Mouse (Mus musculus): ENCODE results near the gene Dusp22. TPM values are rescaled to one million over a fixed set of nuclear protein-coding genes. Genes with fewer than 3 reads are reported as not detected.

The Dusp22 gene
- 4.8 and 8.9 TPM in 2 replicates for polyA plus RNA-seq (2011; ENCODE audit: insufficient read depth, insufficient read length, low replicate concordance, missing spikeins)

DNA sequence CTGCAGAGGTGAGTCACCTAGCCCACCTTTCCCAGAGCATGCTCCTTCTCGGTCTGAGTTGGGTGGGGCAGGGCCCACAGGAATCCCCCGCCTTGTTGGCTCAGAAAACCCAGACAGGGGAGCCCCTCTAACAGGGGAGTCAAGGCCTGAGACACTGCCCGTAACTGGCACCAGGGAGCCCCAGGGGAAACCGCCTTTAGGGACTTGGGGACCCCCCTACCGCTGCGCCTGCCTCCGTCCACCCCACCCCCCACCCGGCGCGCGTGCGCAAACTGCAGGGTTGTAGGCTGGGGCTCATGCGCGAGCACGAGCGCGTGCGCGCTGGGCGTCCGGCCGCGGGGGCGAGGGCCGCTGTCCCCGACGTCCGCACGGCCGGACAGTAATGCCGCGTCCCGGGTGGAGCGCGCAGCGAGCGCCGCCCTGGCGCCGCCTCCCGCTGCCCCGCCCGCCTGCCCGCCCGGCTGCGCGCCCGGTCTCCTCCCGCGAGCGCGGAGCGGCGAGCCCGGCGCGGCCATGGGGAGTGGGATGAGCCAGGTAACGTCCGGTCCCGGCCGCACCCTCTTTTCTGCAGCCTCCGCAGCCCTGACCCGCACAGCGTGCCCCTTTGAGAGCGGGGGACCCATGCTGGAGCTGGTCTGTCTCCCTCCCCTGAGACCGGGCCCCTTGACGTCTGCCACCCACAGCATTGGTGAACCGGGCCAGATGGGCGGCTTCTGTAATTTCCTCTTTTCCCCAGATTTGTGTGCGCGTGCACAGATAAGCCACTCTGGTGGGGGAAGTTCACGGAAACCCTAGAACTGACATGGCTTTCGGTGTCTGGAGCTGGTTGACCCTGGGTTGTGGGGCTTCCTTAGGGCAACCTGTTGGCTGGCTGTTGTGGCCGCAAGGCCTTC lies at the start of gene Dusp22:
Gene Dusp22, plus strand, starts transcription at position 387 of the 893 bp plus-strand sequence.
- Histone ChIP-seq H3K4me1 (ENCODE audit: control insufficient read depth, insufficient read depth, low read length) (peaks cover 3% of the 10 kb centered on the region; the same call in 1 of the 2 replicates), H3K27ac (ENCODE audit: control insufficient read depth, insufficient read depth, low read depth, low read length, poor library complexity) (peak within 1 kb of the TSS; percentile 93), H3K4me3 (replicated peaks; ENCODE audit: control insufficient read depth, low read depth, low read length) (peak within 1 kb of the TSS; percentile 65)
- 1% methylated on average over 65 of the region's 74 CpGs for WGBS
- TF ChIP-seq CTCF (IDR thresholded peaks at IDR 0.05; ENCODE audit: control insufficient read depth, insufficient read depth, low read length), result no peak
- peak; percentile 42; the same call in 1 of the 2 replicates for TF ChIP-seq POLR2A (IDR thresholded peaks at IDR 0.05; ENCODE audit: borderline replicate concordance, control insufficient read depth, low read depth, low read length)

DNA sequence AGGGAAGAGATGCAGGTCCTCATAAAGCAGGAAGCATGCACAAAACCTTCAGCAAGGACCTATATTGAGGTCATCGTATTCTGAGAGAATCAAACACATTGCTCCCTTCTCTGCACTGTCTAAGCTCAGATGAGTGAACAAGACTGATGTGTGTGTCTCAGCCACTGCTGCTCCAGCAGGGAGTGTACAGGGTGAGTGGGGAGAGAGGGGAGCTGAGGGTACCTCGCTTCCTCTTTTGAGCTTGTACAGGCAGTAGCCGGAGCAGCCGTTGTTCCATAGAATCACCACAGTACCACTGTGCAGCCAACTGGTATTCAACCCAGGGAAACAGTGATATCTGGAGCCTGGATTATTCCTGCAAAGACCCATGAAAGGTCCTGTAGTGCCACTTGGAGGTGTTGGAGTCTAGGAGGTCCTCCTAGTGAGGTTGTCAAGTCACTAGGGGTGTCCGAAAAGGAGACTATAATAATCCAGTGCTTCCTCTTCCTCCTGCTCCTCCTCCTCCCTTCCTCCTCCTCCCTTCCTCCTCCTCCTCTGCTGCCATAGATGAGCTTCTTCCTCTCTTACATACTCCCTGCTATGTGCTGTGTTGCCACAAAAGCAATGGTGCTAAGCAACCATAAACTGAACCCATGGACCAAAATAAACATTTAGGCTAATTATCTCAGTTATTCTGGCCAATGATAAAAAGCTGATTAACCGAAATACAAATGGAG lies 47.6 kb upstream of the Dusp22 start:
- H3K27ac ChIP-seq (ENCODE audit: control insufficient read depth, insufficient read depth, low read depth, low read length, poor library complexity), result no peak overlapping the region
- H3K4me3 ChIP-seq (replicated peaks; ENCODE audit: control insufficient read depth, low read depth, low read length), result no peak overlapping the region
- TF ChIP-seq POLR2A (IDR thresholded peaks at IDR 0.05; ENCODE audit: borderline replicate concordance, control insufficient read depth, low read depth, low read length) (no peak), CTCF (IDR thresholded peaks at IDR 0.05; ENCODE audit: control insufficient read depth, insufficient read depth, low read length) (no peak)
- 17% methylated on average over 6 of the region's 6 CpGs for WGBS
- H3K4me1 ChIP-seq (ENCODE audit: control insufficient read depth, insufficient read depth, low read length), result no peaks in the 10 kb centered on the region; the same call in 1 of the 2 replicates

DNA sequence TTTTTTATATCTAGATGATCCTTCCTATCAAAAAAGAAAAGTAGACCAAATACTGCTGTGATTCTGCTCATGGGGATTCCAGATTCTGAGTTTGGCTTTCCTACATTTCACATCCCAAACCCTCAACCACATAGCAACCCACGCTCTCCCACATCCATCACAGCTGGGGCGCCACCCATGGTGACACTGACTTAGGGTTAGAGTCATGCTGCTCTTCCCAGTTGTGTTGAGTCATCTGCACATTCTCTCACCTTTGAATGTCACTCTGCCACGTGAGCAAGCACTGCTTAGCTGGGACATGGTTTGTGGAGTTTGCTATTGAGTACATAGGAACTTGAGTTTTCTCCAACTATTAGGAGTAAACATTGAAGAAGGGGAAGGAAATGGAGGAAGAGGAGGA lies 40.1 kb upstream of the Dusp22 start:
- Histone ChIP-seq H3K4me1 (ENCODE audit: control insufficient read depth, insufficient read depth, low read length) (no peaks in the 10 kb centered on the region), H3K27ac (ENCODE audit: control insufficient read depth, insufficient read depth, low read depth, low read length, poor library complexity) (no peak overlapping the region), H3K4me3 (replicated peaks; ENCODE audit: control insufficient read depth, low read depth, low read length) (no peak overlapping the region)
- TF ChIP-seq POLR2A (IDR thresholded peaks at IDR 0.05; ENCODE audit: borderline replicate concordance, control insufficient read depth, low read depth, low read length) (no peak), CTCF (IDR thresholded peaks at IDR 0.05; ENCODE audit: control insufficient read depth, insufficient read depth, low read length) (no peak)
- WGBS, result 59% methylated on average over 3 of the region's 3 CpGs

DNA sequence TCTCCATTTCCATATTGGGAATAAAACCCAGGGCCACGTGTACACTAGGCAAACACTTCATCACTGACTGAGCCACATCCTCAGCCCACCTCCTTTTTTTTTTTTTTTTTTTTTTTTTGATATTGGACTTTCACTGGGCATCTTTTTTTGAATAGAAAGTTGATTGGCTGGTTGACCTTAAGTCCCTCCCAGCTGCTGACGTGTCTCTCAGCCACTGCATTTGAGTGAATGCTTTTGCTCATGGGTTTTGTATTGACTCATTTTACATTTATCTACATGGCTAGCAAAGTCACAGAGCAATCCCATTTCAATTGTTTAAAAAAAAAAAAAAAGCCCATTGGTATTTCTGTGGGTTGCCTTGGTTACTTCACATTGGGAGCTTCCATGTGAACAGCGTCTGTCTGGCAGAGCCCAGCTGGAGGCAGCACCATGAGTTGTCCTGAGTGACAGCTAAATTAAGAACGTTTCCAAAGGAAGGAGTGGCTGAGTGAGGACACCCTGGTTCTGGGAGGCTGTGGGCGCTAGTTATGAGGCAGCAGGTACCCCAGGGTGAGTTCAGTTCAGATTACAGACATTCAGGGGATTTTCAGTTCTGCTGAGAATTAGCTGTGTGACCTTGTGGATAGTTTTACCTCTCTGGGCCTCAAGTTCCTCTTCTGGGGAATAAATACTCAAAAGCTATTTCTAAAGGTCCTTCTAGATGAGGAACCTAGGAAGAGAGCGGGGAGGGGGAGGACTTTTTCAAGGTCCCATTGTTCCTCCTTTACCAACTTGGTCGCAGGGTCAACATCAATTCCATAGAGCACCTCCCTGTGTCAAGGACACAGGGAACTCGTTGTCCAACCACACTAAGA lies 31.4 kb upstream of the Dusp22 start:
- no peak for TF ChIP-seq POLR2A (IDR thresholded peaks at IDR 0.05; ENCODE audit: borderline replicate concordance, control insufficient read depth, low read depth, low read length)
- no peak for TF ChIP-seq CTCF (IDR thresholded peaks at IDR 0.05; ENCODE audit: control insufficient read depth, insufficient read depth, low read length)
- Histone ChIP-seq H3K4me1 (ENCODE audit: control insufficient read depth, insufficient read depth, low read length) (peaks cover 7% of the 10 kb centered on the region), H3K27ac (ENCODE audit: control insufficient read depth, insufficient read depth, low read depth, low read length, poor library complexity) (no peak overlapping the region), H3K4me3 (replicated peaks; ENCODE audit: control insufficient read depth, low read depth, low read length) (no peak overlapping the region)
- 57% methylated on average over 8 of the region's 8 CpGs for WGBS

DNA sequence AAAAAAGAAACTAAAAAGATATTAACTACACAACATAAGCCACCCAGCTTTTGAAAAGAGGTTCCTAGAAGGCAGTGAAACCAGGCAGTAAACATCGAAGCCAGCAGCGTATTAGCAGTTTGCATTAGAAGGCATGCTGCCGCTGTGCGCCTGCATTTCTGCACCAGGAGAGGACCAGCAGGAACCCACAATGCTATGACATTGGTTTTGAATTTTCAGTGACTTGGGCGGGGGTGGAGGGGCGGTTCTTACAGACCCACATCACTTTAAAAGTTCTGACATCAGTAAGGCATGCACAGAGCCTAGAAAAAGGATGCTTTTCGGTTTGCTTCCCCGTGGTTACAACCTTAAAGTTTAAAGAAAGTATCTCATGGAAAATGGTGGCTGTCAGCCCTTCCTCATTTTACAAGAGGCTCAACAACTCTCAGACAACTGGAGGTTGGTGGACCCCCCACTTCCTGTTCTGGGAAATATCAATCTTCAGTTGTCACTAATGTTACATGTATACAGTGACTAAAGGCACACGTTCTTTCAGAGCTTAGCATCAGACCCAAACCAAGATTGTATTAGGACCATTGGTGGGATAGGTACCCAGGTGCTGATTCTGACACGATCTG lies 29.9 kb upstream of the Dusp22 start:
- peak overlapping the region; percentile 29; the same call in 1 of the 2 replicates for H3K27ac ChIP-seq (ENCODE audit: control insufficient read depth, insufficient read depth, low read depth, low read length, poor library complexity)

DNA sequence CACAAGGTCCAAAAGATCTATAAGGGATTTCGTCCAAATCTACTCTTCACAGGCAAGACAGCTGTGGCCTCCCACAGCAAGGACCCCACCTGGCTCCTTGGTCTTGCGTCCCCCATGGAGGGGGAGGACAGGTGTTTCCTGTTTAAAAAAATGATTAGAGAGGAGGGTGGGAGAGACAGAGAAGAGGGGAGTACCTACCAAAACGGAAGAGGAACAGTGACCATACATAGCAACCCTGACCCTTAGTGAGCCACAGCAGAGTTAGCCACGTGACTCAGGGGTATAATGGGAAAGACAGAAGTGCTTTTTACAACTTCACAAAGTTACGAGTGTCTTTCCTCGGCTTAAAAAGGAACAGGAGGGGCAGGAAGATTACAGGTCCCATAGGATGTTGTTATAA lies 26.8 kb upstream of the Dusp22 start:
- under 1% methylated on average over 6 of the region's 6 CpGs for WGBS
- TF ChIP-seq POLR2A (IDR thresholded peaks at IDR 0.05; ENCODE audit: borderline replicate concordance, control insufficient read depth, low read depth, low read length) (no peak), CTCF (IDR thresholded peaks at IDR 0.05; ENCODE audit: control insufficient read depth, insufficient read depth, low read length) (no peak)
- H3K4me1 ChIP-seq (ENCODE audit: control insufficient read depth, insufficient read depth, low read length), result peaks cover 5% of the 10 kb centered on the region
- no peak overlapping the region for H3K27ac ChIP-seq (ENCODE audit: control insufficient read depth, insufficient read depth, low read depth, low read length, poor library complexity)
- no peak overlapping the region for H3K4me3 ChIP-seq (replicated peaks; ENCODE audit: control insufficient read depth, low read depth, low read length)

More for the DNA sequence above, 29.9 kb upstream of the Dusp22 start:
- Histone ChIP-seq H3K4me3 (replicated peaks; ENCODE audit: control insufficient read depth, low read depth, low read length) (no peak overlapping the region), H3K4me1 (ENCODE audit: control insufficient read depth, insufficient read depth, low read length) (peaks cover 7% of the 10 kb centered on the region)
- no peak for TF ChIP-seq POLR2A (IDR thresholded peaks at IDR 0.05; ENCODE audit: borderline replicate concordance, control insufficient read depth, low read depth, low read length)
- no peak for TF ChIP-seq CTCF (IDR thresholded peaks at IDR 0.05; ENCODE audit: control insufficient read depth, insufficient read depth, low read length)
- 19% methylated on average over 10 of the region's 10 CpGs for WGBS

DNA sequence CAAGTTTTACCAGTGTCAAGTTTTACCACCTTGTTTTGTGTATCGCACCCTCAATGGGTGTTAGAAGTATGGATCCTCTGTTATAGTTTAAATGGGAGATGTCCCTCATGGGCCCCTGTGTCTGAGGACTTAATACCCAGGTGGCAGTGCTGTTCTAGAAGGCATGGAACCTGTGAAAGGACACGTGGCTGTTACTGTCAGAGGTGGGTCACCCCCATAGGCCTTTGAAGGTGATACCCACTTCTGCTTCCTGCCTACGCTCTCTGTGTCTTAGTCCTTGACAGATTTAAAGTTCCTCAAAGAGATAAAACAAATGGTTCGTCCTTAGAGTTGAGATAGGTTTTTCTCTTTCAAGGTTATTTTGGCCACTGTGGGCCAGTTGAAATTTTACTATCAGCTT lies 23.3 kb upstream of the Dusp22 start:
- Histone ChIP-seq H3K4me1 (ENCODE audit: control insufficient read depth, insufficient read depth, low read length) (peaks cover 2% of the 10 kb centered on the region; the same call in 1 of the 2 replicates), H3K27ac (ENCODE audit: control insufficient read depth, insufficient read depth, low read depth, low read length, poor library complexity) (no peak overlapping the region), H3K4me3 (replicated peaks; ENCODE audit: control insufficient read depth, low read depth, low read length) (no peak overlapping the region)
- TF ChIP-seq POLR2A (IDR thresholded peaks at IDR 0.05; ENCODE audit: borderline replicate concordance, control insufficient read depth, low read depth, low read length), result no peak
- WGBS, result 34% methylated on average over 4 of the region's 4 CpGs

All from bone marrow, adult 2 months (tissue).